ENCODE assay signal across 8 mouse cellular contexts in genomic region chr4:137277600-137278143, GRCm38 (mm10). TPM values are rescaled to one million over a fixed set of nuclear protein-coding genes. Genes with fewer than 3 reads are reported as not detected.
A peak's percentile ranks its signal among the peaks of the same experiment; 100 is the strongest.
DNase-seq lines count a peak whose midpoint lies in the region; ATAC-seq and TF ChIP-seq lines count a peak whose summit lies in the region.

No protein-coding gene starts in this region.

- H3ac ChIP-seq in myocyte (ENCODE audit: control insufficient read depth, insufficient read length): peak overlapping the region; percentile 22

- no peak for TF ChIP-seq POLR2A in myocyte (IDR thresholded peaks at IDR 0.05; ENCODE audit: insufficient read length, low read depth)

- H3K4me3 ChIP-seq in layer of hippocampus, adult 2 months: peak overlapping the region; percentile 59
- peak overlapping the region; percentile 58 for H3K4me3 ChIP-seq in embryonic facial prominence, embryonic 15.5 days (replicated peaks)
- peak overlapping the region; percentile 44 for H3K4me3 ChIP-seq in intestine, embryonic 14.5 days (ENCODE audit: low read depth, low read length)
- peak overlapping the region; percentile 4 for H3K4me3 ChIP-seq in myocyte

- H3K4me1 ChIP-seq in embryonic facial prominence, embryonic 15.5 days: peaks cover 57% of the 10 kb centered on the region
- peaks cover 13% of the 10 kb centered on the region; the same call in 1 of the 2 replicates for H3K4me1 ChIP-seq in intestine, embryonic 14.5 days (replicated peaks; ENCODE audit: control insufficient read depth, insufficient read depth, low read length)

- peak overlapping the region; percentile 77 for H3K27ac ChIP-seq in layer of hippocampus, adult 2 months
- peak overlapping the region; percentile 72 for H3K27ac ChIP-seq in embryonic facial prominence, embryonic 15.5 days (replicated peaks)
- H3K27ac ChIP-seq in intestine, embryonic 14.5 days (ENCODE audit: low read depth): no peak overlapping the region

- no peak for TF ChIP-seq CTCF in layer of hippocampus, adult 2 months (conservative IDR thresholded peaks at IDR 0.05)

- H3K36me3 ChIP-seq in embryonic facial prominence, embryonic 15.5 days: no peaks in the 10 kb centered on the region
- no peaks in the 10 kb centered on the region for H3K36me3 ChIP-seq in intestine, embryonic 14.5 days (ENCODE audit: control insufficient read depth, insufficient read depth, low read length)
- no peaks in the 10 kb centered on the region for H3K36me3 ChIP-seq in myocyte (ENCODE audit: control insufficient read depth, insufficient read depth)

- H3K4me2 ChIP-seq in embryonic facial prominence, embryonic 15.5 days (replicated peaks): peak overlapping the region; percentile 90
- peak overlapping the region; percentile 81 for H3K4me2 ChIP-seq in intestine, embryonic 14.5 days (ENCODE audit: low read length)
- peak overlapping the region; percentile 62 for H3K4me2 ChIP-seq in myocyte (ENCODE audit: low read depth)

- H3K9ac ChIP-seq in embryonic facial prominence, embryonic 15.5 days: peak overlapping the region; percentile 21
- H3K9ac ChIP-seq in intestine, embryonic 14.5 days (ENCODE audit: low read length): peak overlapping the region; percentile 37

- no peaks in the 10 kb centered on the region for H3K79me2 ChIP-seq in myocyte (ENCODE audit: control insufficient read depth, insufficient read depth)

- no peak for DNase-seq in layer of hippocampus, adult 2 months (ENCODE audit: low spot score in 2 of 2)
- no peak for DNase-seq in layer of hippocampus, adult 9-11 months
- peak; percentile 68 for DNase-seq in intestine, embryonic 14.5 days (ENCODE audit: low spot score)
- DNase-seq in Muller cell, postnatal 12 days (ENCODE audit: inconsistent ontology term): no peak
- no peak for DNase-seq in spleen, adult 18-20 months
- no peak for DNase-seq in left cerebral cortex, adult 9 months (ENCODE audit: low spot score in 2 of 2)

- H3K27me3 ChIP-seq in embryonic facial prominence, embryonic 15.5 days: peaks cover 67% of the 10 kb centered on the region
- peaks cover 60% of the 10 kb centered on the region for H3K27me3 ChIP-seq in intestine, embryonic 14.5 days (replicated peaks; ENCODE audit: control insufficient read depth, insufficient read depth, low read length)
- H3K27me3 ChIP-seq in myocyte (ENCODE audit: control insufficient read depth, insufficient read depth, insufficient read length): peaks cover 22% of the 10 kb centered on the region

- WGBS in embryonic facial prominence, embryonic 15.5 days: 1% methylated on average over 64 of the region's 71 CpGs
- under 1% methylated on average over 71 of the region's 71 CpGs for WGBS in intestine, embryonic 14.5 days

- no peak for ATAC-seq in embryonic facial prominence, embryonic 15.5 days (ENCODE audit: insufficient number of reproducible peaks, low FRiP score, low TSS enrichment, low read depth)
- peak; percentile 13; the same call in 1 of the 2 replicates for ATAC-seq in intestine, embryonic 14.5 days (replicated peaks; ENCODE audit: low FRiP score, low TSS enrichment, low read depth)

- H3K9me3 ChIP-seq in embryonic facial prominence, embryonic 15.5 days (replicated peaks): no peaks in the 10 kb centered on the region
- no peaks in the 10 kb centered on the region for H3K9me3 ChIP-seq in intestine, embryonic 14.5 days (ENCODE audit: control insufficient read depth, low read length)

TF ChIP-seq in myocyte, 11 proteins besides CTCF, POLR2A, EP300 and RAD21:
- TF ChIP-seq REST (IDR thresholded peaks at IDR 0.05; ENCODE audit: insufficient read depth, insufficient read length) (no peak), MYOG (IDR thresholded peaks at IDR 0.05; ENCODE audit: control insufficient read depth in 1 of 3, insufficient read depth in 1 of 3, insufficient read length in 2 of 3, low read depth in 2 of 3) (peak in 1 of 3 experiments; percentile 5)

RNA-seq across cellular contexts. Expression of gene Wnt4, which starts 0.4 kb away (rescaled TPM):
- total RNA-seq in layer of hippocampus, adult 2 months (2021): 1 to 10 TPM; 5.2 to 6.6 TPM
- polyA plus RNA-seq in embryonic facial prominence, embryonic 15.5 days (2015; fragmentation: Nextera tagmentation; extraction: Ambion mirVana): 11.6 and 12.9 TPM in 2 replicates
- 1.8 and 2.2 TPM in 2 replicates for polyA plus RNA-seq in intestine, embryonic 14.5 days (2014; fragmentation: Nextera tagmentation; extraction: Ambion mirVana)
- polyA plus RNA-seq in myocyte (2012; fragmentation: generic; extraction: Trizol): 5.2 TPM

Comparison
In these comparisons a context has a peak if more than half of its experiments do, and no peak if none do; other contexts are left out.
1. H3K4me3 ChIP-seq: peak in every context shown above with its lines; median percentile 59 in layer of hippocampus, adult 2 months; 58 in embryonic facial prominence, embryonic 15.5 days; 44 in intestine, embryonic 14.5 days; 4 in myocyte.